Mouse (Mus musculus): ENCODE results near the gene Stil.
A peak's percentile ranks its signal among the peaks of the same experiment; 100 is the strongest.
"Not testable (repeated sequence)": the region's sequence is repeated elsewhere in the genome, so short reads cannot be mapped to it uniquely, and the experiment has no call there.

The Stil gene

DNA sequence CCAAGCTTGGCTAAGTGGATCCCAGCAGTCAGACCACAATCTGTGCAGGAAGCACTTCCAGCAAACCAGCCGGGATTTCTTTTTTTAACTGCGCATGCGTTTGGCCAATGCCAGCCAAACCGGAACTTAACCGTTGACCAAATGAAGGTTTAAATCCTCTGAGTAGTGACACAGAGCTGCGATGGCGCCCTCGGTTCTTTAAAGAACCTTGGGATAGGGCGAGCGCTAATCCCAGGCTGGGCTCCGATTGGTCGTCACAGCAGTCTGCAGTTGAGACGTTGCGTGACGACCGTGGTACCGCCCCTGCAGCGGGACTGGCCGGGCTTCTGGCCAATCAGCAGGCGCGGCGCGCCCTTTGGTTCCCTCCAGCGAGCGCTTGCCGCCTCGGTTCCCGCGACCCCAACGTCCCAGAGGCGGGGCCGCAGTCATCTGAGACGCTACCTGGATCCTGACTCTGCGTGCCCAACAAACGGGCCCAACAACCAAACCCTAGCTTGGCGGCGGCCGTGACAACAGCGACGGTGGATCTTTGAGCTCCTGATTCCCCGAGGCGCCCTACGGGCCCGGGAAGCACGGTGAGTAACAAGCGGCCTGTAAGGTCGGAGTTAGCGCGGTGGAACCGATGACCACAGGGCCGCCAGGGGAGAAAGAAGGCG is at the start of gene Stil:
TSS of gene Stil (plus strand) at position 387 of the 656 bp plus-strand sequence.
- peak; percentile 95 to 96 for DNase-seq (ENCODE audit: low spot score in 2 of 2)

DNA sequence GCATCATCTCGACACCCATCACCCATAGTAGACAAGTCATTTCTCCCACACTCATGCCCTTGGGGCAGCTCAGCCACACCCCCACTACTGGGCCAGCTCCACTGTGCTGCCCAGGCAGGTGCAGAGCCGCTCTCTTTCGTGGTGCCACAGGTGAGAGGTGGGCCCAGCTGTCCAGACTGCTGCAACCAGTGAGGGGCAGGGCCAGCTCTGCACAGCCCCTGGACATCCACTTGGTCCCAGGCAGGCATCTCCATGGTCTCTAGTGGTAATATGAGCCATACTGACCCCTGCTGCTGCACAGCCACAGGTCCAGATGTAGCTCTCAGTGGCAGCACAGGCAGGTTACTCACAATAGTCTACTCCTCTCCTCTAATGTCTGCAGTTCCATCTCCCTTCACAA is 46.8 kb upstream of the Stil start:
- no peak for DNase-seq (ENCODE audit: low spot score in 2 of 2)

DNA sequence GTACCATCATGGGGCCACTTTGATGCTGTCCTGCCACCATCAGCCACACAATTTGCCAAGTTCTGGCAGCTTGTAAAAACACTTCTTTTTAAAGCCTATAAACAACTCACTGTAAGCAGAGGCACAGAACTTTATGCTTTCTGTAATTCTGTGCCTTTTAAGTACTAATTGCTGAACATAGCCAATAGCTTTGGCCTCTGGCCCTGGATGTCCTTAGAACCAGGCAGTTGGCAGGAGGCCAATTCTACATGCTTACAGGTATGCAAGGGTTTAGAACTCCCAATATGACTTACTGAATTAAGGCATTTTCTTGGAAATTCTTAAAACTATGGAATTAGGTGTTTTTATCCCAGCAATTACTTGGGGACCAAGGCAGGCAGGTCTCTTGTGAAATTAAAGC is 42.6 kb upstream of the Stil start:
- DNase-seq (ENCODE audit: low spot score in 2 of 2): no peak

DNA sequence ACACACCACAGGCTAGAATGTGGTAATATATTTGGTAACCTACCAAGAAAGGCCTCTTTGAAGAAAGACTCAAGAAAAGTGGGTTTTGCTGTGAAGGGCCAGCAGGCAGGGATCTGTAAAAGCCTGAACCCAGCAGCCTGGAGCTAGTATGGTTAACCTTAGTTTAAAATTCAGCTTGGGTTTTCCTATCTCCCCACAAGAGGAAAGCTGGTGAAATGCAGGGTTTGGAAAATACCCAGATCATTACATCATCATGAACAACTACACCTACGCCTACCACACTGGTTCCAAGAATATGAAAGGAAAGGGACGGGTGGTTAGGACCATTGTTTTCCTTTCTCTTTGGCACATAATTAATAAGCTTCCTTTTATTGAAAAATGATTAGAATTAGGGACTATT is 41.7 kb upstream of the Stil start:
- DNase-seq (ENCODE audit: low spot score in 2 of 2): no peak

DNA sequence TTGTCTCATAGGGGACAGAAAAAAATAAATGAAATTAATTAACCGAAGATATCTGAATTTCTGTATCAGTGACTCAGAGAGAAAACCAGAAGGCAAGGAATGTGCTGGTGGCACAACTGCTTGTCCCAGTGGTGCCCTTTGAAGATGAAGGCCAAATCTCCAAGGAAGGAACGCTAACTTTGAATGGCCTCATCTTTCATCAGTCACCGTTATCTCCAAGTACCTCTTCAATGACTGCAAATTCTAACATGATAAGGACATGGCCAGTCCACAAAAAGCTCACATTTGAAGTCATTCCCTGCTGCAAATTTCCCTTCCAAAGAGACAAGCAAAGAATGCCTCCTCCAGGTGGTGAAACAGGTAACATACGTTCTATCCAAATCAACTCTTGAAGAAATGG is 41.2 kb upstream of the Stil start:
- DNase-seq (ENCODE audit: low spot score in 2 of 2): no peak

DNA sequence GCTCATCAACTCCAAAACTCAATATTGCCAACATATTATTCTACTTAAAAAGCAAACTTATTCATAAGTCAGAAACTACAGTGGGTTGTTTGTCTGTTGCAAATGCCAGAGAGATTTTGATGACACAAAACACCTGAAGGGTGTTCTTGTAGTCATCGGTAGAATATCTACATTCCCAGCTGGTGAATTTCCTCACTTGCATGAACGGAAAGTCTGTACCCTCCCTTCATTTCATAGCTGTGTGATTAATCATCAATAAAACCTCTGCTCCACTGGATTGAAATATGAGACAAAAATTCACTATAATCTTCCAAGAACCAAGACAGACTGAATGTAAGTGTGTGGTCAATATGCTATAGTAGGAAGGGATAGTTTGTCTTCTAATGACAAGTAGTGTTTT is 40.4 kb upstream of the Stil start:
- no peak for DNase-seq (ENCODE audit: low spot score in 2 of 2)

DNA sequence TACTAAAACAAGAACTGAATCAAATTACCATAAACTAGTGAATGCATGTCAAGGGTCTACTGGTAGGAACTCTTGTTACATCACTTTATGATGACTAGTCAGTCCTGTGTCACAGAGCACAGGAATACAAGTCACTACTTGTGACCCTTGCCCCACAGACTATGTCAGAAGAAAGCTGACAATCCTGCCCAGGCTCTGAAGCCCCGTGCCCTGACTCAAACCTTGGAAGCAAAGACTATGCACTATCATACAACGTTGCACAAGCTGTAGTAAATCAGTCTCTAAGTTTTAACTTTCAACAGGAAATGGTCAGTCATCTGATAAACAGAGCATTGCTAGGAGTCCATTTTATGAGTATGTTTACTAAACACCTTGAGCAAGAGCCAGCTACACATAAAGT is 39.1 kb upstream of the Stil start:
- not testable (repeated sequence) for DNase-seq (ENCODE audit: low spot score in 2 of 2)

DNA sequence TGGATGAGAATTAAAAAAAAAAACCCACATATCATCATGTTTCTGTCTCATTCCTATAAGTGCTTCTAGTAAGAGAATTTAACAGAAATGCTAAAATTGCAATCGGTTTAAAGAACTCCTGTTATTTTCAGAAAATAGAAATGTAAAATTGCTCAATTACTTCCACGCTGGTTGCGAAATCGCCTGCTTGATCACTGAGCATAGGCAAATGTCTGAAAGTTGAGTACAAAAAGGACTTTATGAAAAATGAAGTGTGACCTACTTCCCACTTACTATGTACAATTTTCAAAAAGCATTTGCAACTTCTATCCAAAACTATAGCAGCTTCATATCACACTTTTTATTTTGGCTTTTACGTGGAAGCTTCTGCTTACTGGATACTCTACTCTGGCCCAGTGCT is 29.2 kb upstream of the Stil start:
- DNase-seq (ENCODE audit: low spot score in 2 of 2): no peak

DNA sequence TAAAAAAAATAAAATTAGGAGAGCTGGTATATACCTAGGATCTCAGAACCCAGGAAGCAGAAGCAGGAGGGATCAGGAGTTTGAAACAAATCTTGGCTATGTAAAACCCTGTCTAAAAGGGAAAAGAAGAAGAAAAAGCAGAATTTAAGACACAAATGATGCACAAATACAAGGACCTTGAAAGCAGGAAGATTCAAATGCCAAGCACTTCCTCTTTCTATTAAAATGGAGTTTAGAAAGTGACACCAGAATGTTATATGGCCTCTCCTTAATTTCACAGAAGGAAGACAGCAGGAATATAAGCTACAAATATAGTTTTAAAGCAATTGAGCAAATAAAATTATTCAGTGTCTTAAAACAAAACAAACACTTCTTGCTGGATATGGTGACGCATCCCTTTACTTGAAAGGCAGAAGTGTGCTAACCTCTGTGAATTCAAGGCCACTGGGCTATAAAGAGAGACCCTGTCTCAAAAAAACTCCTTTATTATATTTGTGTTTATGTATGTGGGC is 26.7 kb upstream of the Stil start:
- DNase-seq (ENCODE audit: low spot score in 2 of 2): no peak

DNA sequence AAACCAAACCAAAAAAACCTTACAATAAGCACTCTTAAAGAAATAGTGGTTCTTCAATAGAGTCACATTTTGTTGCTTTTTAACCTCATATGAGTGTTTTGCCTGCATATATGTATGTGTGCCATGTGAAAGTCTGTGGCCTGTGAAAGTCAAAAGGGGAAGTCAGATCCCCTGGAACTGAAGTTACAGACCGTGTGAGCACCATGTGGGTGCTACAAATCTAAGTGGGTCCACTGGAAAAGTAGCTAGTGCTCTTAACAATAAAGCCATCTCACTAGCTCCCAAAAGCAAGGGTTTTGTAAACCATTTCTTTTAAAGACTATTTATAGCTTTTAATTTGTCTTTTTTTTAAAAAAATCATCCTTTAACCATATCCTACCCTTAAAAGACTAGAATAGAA is 17.3 kb upstream of the Stil start:
- peak in 1 of 2 experiments; percentile 30 for DNase-seq (ENCODE audit: low spot score in 2 of 2)

DNA sequence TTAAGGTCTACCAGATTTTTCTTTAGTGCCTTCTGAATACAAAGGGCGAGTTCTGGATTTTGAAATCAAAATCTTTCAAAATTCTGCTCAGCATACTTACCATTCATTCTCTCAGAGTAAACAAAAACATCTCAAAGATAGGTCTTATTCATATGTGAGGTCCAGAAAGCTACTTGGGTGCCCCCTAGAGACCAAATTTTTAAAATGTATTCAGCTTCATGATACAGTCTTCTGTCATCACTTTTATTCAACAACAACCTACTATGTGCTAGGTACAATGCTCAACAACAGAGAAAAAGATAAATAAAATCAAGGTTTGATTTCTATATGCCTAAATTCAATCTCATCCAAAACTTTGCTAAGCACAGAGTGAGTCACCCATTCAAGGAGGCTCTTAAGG is 16.9 kb upstream of the Stil start:
- DNase-seq (ENCODE audit: low spot score in 2 of 2): peak in 1 of 2 experiments; percentile 40

DNA sequence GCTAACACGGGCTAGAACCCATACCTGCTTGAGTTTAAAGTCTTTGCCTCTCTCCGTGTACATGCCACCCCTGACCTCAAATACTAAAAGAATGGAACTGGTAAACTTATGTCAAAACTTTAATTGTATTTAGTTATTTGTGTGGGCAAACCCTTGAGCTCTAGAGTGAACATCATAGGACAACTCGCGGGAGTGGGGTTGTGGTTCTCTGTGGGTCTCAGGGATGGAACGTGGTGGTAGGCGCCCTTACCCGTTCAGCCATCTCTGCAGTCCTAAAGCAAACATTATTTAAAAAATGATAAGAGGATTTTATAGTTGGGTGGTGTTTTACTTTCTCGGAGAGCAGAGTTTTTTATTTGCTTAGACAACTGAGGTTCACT is 13.8 kb upstream of the Stil start:
- no peak for DNase-seq (ENCODE audit: low spot score in 2 of 2)

DNA sequence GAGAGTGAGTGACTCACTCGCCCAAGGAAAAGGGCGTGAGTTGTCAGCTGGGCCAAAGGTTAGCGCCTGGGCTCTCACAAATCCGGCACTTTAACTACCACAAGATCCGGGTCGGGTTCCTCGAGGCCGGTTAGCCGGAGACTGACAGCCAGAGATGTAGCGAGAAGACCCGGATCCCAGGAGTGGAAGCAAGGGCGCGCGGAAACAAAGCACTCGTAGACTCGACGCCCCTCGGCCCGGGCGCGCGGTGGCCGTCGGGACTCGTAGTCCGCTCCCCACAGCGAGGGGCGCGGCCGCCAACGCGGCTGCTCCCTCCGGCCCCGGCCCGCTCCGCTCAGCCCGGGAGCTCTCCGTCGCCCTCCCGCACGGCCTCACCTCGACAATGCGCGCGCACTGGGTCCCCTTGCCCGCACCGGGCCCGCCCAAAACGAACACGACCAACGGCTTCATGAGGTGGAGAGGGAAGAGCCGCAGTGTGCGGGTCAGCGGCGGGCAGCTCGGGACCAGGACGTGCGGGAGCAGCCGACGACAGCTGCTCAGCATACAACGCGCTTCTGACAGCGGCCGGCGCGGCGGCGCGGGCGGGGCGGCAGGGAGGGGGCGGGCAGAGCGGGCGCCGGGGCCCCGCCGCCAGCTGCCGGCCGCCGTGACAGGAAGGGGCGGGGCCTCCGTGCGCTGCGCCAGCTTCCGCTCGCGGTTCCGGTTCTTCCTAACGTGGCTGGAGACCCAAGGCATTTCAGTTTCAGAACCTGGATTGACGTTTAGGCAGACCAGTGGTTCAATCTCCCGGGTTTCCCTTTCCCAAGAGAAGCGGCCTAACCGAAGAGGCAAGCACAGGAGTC is 13.1 kb upstream of the Stil start, which contains the start of gene Cmpk1:
TSS of gene Cmpk1 (minus strand) at position 651 of the 842 bp plus-strand sequence.
- peak; percentile 80 to 81 for DNase-seq (ENCODE audit: low spot score in 2 of 2)

DNA sequence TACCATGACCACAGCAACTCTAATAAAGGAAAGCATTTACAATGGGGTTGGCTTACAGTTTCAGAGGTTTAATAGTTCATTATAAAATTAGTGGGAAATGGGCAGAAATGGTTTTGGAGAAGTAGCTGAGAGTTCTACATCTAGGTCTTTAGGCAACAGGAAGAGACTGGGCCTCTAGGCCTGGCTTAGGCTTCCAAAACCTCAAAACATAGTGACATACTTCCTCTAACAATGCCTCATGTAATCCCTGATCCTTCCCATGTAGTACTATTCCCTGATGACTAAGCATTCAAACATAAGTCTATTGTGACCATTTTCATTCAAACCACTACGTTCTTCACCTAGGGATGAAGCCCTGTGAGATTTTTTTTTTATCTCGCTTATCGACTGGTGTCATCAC is 5.7 kb upstream of the Stil start:
- DNase-seq (ENCODE audit: low spot score in 2 of 2): no peak

DNA sequence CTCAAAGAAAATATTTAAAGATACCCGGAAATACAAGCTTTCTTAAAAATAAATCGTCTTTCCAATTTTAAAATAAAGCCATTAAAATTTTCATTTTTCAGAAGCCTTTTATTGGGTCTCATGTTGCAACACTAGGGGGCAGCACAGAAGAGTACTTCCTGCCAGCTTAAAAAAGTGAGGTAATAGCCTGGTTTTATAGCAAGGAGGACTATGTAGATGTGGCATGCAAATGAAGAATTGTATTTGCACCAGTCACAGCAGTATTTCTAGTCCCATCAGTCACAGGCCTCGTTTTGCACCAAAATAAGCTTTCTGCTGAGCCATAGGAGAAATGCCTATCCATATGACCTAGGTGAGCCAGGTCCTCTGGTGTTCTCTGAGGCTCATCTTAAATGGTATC is 2.9 kb upstream of the Stil start:
- DNase-seq (ENCODE audit: low spot score in 2 of 2): peak; percentile 13 to 47

DNA sequence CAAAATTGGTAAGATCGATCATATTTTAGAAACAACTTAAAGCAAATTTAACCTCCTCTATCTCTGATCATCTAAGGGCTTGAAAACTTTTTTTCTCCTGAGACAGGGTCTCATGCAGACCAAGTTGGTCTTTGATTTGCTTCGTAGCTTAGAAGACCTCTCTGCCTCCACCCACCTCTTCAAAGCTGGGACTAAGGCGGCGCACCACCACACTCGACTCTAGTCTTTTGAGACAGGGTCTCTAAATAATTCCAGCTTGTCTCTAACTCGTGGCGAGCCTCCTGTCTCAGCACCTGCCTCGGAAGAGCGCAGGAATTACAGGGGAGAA is 550 bp upstream of the Stil start:
- no peak for DNase-seq (ENCODE audit: low spot score in 2 of 2)

DNA sequence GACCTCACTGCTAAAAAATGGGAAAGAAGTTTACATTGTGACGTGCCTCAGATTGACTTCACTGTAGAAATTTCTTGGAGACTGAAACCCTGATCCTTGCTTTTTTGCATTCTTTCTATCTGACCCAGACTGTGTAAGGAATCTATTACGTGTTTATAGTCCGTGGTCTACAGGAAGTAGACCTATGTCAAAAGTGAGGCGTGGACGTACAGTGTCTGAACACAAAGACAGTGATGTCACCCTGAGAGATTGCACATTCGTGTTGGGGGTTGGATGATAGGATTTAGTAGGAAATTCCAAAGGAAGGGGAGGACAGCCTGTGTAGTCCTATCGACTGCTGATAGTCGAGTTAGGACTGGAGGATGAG is 453 bp downstream of the Stil start:
- DNase-seq (ENCODE audit: low spot score in 2 of 2): no peak

DNA sequence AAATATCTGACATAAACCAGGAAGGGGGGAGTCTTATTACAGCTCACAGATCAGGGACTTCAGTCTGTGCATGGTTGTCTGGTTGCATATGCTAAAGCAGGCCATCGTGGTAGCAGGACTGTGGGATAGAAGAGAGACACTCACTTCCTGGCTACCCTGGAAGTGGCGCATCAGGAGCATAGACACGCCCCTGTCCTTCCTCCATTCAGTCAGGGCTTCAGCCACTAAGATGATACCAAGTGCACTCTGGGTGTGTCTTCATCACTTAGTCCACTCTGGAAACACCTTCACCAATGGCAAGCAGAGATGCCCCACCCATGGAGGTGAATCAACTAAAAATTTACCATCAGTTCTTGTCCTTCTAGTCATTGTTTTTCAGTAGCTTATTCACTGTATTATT is 14.3 kb downstream of the Stil start:
- DNase-seq (ENCODE audit: low spot score in 2 of 2): no peak

DNA sequence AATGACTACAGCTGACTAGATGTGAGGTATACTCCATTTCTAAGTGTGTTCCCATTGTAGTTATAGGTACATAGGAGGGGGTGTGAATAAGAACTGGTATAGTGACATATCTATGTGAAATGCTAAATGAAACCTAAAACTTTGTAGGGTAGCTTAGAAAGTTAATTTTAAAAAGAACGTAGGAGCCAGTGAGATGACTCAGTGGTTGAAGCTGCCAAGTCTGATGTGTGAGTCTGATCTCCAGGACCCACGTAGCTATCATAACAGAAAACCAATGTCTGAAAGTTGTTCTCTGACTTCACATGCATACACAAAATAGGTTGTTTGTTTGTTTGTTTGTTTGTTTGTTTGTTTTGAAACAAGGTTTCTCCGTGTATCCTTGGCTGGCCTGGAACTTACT is 20.0 kb downstream of the Stil start:
- DNase-seq (ENCODE audit: low spot score in 2 of 2): no peak

DNA sequence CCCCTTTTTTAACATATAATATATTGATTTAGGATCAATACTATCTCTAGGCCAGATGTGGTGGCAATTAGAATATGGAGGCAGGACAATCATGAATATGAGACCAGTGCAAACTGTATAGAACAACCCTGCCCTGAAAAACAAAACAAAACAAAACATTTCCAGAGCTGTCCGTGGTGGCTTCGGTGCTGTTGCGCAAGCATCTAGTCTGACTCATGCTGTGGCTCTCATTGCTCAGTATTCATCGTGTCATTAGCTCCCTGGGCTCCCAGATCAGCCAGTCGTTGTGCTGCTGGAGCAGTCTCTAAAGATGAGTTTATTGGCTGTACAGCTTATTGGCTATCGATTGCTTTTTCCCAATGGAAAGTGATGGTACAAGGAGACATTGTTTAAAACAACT is 35.1 kb downstream of the Stil start:
- DNase-seq (ENCODE audit: low spot score in 2 of 2): no peak

DNA sequence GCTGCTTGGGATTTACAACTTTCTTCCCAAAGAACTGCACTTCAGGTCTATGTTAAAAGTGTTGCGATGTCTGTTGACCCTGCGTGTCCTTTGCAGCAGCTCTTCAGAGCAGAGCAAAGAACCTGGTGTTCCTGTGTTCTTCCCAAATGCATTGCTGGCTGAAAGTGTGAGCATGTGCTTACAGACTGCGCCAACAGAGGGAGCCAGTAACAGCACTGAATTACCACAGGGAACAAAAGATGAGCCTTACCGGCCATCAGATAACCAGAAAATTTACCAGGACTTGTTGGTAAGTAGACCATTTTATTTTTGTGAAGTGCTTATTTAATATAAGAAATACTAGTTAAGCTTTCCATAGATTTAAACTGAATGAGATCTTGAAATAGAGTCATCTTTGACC is 38.3 kb downstream of the Stil start:
- no peak for DNase-seq (ENCODE audit: low spot score in 2 of 2)

DNA sequence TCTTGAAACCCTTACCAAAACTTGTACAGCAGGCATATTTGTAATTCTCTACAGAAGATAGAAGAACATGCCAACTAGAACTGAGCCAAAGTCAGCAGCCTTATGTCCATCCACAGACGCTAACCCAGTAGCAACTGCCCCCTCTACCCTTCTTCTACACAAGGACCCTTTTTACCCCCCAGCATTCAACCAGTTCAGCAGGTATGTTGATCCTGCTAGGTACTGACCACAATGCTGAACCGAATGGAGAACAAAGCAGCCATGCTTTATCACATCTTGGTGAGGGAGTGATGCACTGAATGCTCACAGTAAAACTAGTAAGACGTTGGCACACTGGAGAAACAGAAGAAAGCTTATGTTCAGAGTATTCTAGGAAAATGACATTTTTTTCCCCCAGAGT is 45.7 kb downstream of the Stil start:
- no peak for DNase-seq (ENCODE audit: low spot score in 2 of 2)

DNA sequence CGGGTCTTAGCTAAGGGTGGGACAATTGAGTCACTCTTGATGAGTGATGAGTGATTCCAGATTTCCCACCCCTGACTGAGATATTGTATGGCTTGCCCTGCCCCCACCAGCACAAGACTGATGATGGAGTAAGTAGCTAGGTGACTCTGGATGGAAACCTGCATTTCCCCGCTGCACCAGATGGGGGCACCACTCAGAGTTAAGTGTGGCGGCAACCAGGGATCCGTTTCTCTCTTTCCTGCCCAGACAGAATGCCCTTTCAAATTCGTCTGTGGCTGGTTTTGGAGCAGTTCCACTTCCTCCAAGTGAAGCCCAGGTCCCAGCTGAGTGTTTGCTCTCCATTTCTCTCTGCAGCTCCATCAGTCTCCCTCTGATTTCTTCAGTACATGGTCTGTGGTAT is 47.8 kb downstream of the Stil start:
- DNase-seq (ENCODE audit: low spot score in 2 of 2): peak; percentile 55 to 72
